Mouse (Mus musculus) adrenal gland, postnatal 10 days (tissue): Measurements from ENCODE around the gene Otud1. TPM values are rescaled to one million over a fixed set of nuclear protein-coding genes. Genes with fewer than 3 reads are reported as not detected.

Source experiments
- DNase-seq: peaks from one replicate; pipeline ENCODE4 v3.0.0; 2021; ENCODE audit warnings: mixed read lengths
- long read RNA-seq, 2 experiments: library from polyadenylated mRNA; stranded (forward); transcript quantifications; one replicate each; pipeline ENCODE4 v2.0.0; 2021
- total RNA-seq, 2 experiments: library from RNA; stranded (reverse); gene quantifications; 2 replicates each; pipeline ENCODE4 v1.2.3; 2021

Otud1 gene
- total RNA-seq: 10 to 100 TPM in 1 of 2 experiments, 1 to 10 TPM in 1; 9.4 to 10.6 TPM
- long read RNA-seq, experiment 1, transcript Otud1-201 (1 exons, 2,832 nt): major isoform, 19 of 19 reads
- long read RNA-seq, experiment 1, partial matches to known transcripts: 0 of 19 reads
- long read RNA-seq, experiment 1, other reads (novel, unspliced or antisense): 0 of 19 reads
- long read RNA-seq, experiment 2, transcript Otud1-201 (1 exons, 2,832 nt): major isoform, 12 of 12 reads
- long read RNA-seq, experiment 2, partial matches to known transcripts: 0 of 12 reads
- long read RNA-seq, experiment 2, other reads (novel, unspliced or antisense): 0 of 12 reads

DNA sequence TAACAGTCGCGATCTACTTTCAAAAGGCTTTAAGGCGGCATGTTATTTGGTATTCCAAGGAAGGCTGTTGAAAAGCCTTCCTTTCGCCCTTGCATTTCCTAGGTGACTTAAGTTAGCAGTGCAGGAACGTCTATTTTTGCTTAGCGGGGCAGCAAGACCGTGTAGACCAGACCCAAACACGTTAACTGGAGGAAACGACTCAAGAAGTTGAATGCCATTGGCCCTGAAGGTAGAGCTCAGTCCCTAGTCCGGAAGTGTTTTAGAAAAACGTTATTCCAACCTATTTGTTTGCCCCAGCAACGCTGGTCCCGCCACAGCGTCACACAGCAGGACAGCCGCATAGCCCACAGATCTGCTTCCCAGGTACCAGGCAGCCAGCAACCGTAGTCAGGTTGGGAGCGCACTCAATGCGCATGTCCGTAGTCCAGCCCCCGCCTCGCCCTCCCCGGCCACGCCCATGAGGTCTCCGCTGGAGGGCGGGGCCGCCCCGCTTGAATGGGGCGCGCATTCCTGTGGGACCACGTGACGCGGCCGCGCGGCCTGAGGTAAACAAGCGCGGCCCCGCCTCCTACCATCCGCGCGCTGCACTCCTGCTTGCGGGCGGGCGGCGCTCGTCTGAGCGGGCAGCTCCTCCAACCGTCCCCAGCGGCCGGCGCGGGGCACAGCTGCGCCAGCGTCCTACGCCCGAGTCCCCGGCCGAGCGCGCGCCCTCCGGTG, at the start of gene Otud1:
Gene Otud1 (plus strand): TSS at position 595 of the 717 bp plus-strand sequence.
- peak; percentile 98 for DNase-seq

DNA sequence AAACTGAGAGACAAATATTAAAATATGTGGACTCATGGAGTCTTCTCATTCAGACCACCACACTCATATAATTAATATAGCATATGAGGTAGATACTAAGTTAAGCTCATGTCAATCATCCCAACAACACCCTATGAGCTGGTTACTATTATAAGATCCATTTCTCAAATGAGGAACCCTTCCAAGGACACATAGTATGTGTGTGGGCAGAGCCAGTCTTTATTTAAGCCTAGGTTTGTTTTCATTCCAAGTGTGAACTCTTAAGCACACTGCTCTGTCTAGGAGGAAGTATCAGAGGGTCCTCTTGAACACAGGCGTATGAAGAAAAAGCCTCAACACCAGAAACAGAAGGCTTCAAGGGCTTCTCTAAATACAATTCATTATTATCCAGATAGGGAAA, 49.7 kb upstream of the Otud1 start:
- DNase-seq: no peak

- DNase-seq: no peak
Observed at GRCm38 (mm10) chr2:19608410-19609073, 49.0 kb upstream of the Otud1 start.

DNA sequence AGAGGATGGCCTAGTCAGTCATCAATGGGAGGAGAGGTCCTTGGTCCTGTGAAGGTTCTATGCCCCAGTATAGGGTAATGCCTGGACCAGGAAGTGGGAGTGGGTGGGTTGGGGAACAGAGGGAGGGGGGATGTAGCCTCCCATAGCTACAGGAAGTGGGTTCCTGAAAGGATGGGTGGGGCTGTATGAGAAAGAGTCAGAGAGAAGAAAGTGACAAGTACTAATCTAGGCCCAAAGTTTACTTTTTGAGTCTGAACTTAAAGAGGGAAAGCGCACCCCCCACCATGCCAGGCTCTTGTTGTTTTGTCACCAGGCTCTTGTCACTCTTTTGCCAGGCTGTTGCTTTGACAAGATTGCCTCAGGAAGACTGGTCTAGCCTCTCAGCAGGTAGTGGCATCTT, 35.5 kb upstream of the Otud1 start:
- DNase-seq: no peak

DNA sequence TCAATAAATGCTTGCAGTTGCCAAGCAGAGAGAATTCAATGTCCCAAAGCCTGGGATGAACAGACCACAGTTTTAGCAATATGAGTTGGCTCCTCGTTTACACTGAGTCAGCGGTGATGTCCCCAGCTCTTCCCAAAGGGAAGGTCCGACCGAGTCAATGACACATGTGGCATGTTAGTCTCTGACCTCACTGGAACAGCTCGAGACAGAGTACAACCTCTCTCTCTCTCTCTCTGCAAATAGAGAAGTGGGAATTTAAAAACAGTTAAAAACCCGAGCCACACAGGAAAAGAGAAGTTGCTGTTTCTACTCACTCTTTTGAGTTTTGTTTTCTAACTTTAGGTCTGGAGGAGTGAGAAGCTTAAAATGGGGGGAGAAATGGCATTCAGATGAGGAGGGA, 30.5 kb upstream of the Otud1 start:
- no peak for DNase-seq

DNA sequence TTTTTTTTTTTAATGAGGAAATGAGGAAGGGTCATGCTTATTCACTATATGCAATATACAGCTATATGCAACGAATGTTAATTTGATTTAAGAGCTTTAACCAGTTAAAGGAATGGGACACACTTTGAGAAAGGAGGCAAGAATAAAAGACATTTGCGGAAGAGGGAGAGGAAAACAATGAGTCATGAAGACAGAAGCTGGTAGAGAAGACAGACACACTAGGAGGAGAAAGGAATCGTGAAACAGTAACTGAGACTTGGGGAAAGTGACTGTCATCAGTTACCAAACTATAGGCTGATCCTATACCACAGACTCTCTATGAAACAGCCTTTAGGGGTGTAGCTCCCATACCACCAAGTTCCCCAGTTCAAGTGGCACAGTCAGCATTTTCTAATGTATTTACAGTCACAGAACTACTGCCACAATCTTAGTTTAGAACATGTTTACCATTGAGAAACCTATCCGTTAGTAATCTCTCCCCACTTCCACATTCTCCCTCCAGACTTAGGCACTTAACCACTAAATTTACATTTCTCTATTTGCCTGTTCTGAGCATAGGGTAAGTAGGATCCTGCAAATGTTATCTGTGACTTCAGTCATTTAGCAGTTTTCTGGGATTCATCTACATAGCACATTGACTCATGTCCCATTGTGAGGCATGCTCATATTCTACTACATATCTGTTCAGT, 29.5 kb upstream of the Otud1 start:
- DNase-seq: no peak

GRCm38 (mm10) chr2:19630544-19630943, 27.0 kb upstream of the Otud1 start:
- no peak for DNase-seq

DNA sequence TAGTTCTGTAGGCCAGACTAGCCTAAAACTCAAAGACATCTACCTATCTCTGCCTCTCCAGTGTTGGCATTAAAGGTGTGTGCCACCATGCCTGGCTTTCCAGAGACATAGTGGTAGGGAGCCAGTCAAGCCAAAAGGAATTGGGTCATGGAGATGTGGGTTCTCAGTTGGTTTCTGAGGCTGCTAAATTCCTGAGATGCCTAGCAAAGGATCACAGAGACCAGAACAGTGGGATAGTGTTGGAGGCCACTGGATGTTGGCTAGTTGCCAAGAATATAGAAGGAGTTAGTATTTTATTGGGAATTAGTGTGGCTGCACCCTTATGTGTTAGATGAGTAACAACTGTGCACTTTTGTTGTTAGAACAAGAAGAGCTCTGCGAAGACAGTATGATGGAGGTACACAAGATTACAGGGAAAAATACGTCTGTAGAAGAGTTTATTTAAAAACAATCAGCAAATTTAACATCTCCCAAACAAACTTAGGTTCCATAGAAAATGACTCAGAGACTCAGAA, 24.1 kb upstream of the Otud1 start:
- DNase-seq: no peak

DNA sequence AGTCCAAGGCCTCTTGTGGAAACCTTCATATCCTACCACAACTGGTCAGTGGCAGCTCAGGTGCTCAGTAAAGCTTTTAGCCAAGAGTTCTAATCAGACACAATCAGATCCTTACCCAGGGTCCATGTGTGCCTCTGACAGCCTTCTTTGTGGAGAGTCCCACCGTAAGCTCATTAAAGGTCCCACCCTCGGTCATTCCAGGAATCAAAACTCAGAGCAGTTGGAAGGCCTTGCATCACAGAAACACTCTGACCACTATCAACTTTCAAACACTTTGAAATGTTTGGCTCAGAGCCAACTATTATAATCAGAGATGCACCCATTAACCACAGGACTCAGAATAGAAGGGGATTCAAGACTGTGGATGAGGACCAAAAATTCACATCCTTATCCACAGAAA, 12.4 kb upstream of the Otud1 start:
- DNase-seq: no peak

DNA sequence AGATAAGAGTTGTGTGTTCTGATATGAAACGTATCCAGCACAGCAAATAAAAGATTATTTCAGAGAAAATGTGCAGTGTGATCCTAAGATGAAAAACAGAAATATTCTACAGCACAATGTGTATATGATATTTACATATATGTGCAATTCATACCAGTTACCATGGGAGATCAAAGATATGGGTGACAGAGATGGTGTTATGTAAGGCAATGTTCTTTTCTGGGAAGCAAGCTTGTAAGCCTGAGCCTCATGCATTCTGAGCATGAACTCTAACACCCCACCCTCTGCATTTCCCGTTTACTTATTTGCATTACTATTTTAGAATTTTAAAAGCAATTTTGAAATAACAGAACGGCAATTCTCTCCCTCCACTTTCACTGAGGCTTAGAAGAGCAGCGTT, 11.4 kb upstream of the Otud1 start:
- DNase-seq: no peak

- peak; percentile 58 for DNase-seq
Observed at GRCm38 (mm10) chr2:19646910-19647309, 10.6 kb upstream of the Otud1 start.

GRCm38 (mm10) chr2:19656436-19656835, 1.1 kb upstream of the Otud1 start:
- DNase-seq: no peak

DNA sequence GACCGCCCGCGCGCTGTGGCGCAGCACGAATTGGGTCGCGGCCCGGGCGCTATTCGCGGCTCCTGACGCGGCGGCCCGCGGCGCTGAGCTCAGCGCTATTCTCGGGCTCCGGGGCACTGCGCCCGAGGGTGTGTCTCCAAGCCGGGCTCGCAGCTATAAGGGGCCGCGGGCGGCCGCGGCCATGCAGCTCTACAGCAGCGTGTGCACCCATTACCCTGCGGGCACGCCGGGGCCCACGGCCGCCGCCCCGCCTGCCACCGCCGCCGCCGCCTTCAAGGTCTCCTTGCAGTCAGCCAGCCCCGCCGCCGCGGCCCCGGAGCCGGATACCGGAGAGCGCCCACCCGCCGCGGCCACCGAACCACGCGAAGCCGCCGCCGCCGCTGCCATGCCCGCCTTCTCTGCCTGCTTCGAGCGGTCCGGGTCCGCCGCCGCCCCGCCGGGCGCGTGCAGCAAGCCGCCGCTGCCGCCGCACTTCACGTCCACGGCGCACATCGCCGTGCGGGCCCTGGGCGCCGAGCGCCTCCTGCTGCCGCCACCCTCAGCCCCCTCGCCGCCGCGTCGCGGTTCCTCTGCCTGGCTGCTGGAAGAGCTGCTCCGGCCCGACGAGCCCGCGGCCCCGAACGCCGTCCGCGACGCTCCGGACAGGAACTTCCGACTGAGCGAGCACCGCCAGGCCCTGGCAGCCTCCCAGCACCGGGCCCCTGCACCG, 483 bp downstream of the Otud1 start:
- DNase-seq: peak; percentile 70

GRCm38 (mm10) chr2:19658661-19659384, 1.3 kb downstream of the Otud1 start:
- no peak for DNase-seq

DNA sequence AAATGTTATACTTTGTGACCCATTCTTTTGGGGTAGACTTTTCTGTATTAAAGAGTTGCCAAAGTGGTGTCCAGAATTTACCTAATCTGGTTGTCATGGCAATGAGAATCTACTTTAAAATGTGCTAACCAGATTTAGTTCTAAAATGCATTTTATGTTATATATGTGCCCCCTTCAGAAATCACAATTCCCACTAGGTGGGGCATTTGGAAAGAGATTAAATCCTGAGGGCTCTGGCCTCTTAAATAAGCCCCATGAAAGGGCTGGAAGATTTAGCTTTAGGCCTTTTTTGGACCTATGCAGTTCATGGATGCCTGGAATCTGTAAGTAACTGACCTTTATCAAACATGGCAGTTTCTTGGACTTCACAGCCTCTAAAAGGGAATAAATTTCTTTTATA, 3.3 kb downstream of the Otud1 start:
- DNase-seq: no peak

DNA sequence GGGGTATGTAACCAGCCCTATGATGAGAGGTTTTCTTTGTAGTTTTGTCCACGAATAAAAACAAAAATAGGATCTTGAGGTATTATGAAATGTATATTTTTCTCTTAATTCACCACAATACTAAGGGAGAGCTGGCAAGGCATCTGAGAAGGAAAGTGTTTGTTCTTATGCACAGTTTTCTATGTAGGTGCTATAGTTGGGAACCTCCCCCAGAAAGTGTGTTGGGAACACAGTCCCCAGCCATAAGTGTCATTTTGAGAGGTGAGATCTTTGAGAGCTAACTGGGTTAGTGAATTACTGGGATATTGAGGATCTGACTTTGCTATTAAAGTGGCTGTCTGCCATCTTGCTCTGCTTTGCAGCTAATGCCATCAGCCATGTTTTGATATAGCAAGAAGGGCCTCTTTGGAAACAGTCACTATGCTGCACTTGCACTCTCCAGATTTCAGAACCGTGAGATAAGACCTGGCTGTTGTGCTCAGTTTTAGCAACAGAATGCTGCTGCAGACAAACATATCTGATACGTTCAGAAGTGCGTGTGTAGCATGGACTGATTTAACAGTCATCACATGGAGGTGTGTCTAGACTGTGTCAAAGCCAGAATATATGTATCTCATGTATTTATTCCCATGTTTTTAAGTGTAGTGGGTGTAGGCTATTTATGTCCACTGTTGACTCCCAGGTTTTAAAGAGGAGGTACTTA, 5.7 kb downstream of the Otud1 start:
- no peak for DNase-seq

- DNase-seq: peak; percentile 51
Observed at GRCm38 (mm10) chr2:19664147-19664546, 6.6 kb downstream of the Otud1 start.

DNA sequence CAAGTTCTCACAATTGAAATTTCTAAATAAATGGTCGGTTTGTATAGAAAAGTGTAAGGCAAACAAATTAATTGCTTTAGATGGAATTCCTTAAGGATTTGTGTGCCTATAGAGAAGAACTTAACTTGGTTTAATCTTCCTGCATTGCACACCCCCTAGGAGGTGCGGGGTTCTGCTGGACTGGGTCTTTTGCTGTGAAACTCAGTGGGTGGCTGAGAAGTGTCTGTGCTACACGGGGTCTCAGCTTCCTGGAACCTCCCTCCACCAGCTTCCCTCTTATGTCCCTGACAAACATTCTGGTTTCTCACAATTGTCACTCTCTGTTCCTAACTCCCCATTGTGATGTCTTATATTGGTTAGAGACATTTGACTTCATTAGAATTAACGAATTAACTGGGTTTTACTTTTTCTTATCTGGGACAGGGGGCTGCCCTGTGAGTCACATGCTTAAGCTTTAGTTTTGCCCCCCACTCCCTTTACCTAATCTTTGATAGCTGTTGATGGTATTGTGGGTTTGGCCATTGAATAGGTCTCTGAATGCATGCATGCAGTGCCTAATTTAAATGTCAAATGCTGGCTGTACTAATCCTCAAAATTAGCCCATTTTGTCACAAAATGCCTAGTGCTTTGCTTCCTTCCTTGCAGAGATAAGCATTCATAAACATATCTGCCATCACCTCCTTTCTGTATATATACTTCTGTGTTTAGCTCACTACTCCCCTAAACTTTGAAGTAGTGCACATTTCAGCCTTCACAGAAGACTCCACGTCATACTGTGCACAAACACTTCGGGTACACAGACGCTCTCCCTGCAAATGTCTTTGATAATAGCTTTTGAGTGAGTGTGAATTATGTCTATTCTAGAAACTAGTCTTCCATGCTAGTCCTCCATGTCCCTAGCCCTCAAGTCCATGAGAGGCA, 7.3 kb downstream of the Otud1 start:
- no peak for DNase-seq

DNA sequence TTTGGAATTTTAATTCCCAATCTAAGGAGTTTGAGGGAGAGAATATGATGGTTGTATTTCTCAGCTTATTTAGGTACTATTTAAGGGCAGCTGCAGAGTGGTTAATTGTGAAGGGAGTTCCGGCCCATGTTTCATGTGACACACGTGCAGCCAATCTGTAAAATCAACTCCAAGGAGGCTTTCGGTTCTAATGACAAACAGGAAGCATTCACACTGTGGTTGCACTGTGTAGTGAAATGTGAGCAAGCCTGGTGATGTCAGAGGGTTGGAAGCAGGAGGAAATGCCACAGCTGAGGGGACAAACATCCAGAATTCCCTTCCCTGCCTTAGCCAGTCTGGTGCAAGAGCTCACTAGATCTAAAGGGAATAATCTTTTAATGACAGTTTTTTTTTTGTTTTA, 8.3 kb downstream of the Otud1 start:
- no peak for DNase-seq
